Mouse (Mus musculus) olfactory bulb, adult 2 months (tissue): ENCODE data around the gene Psma7.

Experiments
- CTCF ChIP-seq: fragments of 200-500 bp; IDR thresholded peaks from 2 replicates; pipeline ENCODE4 v1.5.1; 2012; ENCODE audit warnings: low read depth, mild to moderate bottlenecking, low read length, moderate library complexity; ENCODE audit not compliant: insufficient read depth
- POLR2A ChIP-seq: fragments of 200-500 bp; IDR thresholded peaks from 2 replicates; pipeline ENCODE4 v1.6.1; 2012; ENCODE audit warnings: mild to moderate bottlenecking, low read depth, low read length, moderate library complexity; ENCODE audit not compliant: insufficient read depth

DNA sequence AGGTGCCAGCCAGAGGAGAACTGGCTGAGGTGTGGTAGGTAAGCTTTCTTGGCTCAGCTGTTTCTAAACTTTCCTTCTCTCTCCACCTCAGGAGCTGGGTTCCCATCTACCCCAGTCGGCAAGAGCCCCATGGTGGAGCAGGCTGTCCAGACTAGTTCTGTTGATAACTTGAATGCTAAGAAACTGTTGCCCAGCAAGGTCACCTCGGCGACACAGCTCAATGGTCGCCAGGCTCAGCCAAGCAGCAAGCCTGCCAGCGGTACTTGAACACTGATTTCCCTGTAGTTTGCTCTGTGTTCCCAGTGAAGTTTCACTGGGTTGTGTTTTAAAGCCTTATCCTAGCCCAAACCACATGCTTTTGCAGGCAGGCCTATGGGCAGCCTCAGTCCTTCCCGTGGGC, 11.0 kb downstream of the Psma7 start:
- no peak for TF ChIP-seq POLR2A
- no peak for TF ChIP-seq CTCF
